Comparison of ENCODE assay signal across 9 mouse cellular contexts in genomic region chr2:43787141-43787540, GRCm38 (mm10). TPM values are rescaled to one million over a fixed set of nuclear protein-coding genes. Genes with fewer than 3 reads are reported as not detected.
DNase-seq lines count a peak whose midpoint lies in the region; ATAC-seq and TF ChIP-seq lines count a peak whose summit lies in the region.
"Had no signal": no experiment of that assay in that cellular context is flagged by ENCODE, and none has a peak within 500 bp of the region (broad histone marks: within the 10 kb centered on the region; RNA-seq: fewer than 3 reads in every experiment).

No protein-coding gene starts in this region.

- H3K9ac ChIP-seq in kidney, embryonic 15.5 days: no peak overlapping the region
- H3K9ac ChIP-seq in stomach, postnatal 0 days (ENCODE audit: low read length): no peak overlapping the region
- H3K9ac ChIP-seq: limb, embryonic 15.5 days had no signal

- no peak overlapping the region for H3K4me2 ChIP-seq in kidney, embryonic 15.5 days
- no peak overlapping the region for H3K4me2 ChIP-seq in stomach, postnatal 0 days (replicated peaks; ENCODE audit: low read depth)
- H3K4me2 ChIP-seq: limb, embryonic 15.5 days had no signal

- peak; percentile 76 for TF ChIP-seq CTCF in stomach, postnatal 0 days (IDR thresholded peaks at IDR 0.05; ENCODE audit: low read depth)

- H3K27me3 ChIP-seq in kidney, embryonic 15.5 days: peaks cover 17% of the 10 kb centered on the region; the same call in 1 of the 2 replicates
- no peaks in the 10 kb centered on the region for H3K27me3 ChIP-seq in stomach, postnatal 0 days (ENCODE audit: control insufficient read depth, insufficient read depth, low read length)

- no peak for DNase-seq in frontal cortex, postnatal 25 days (ENCODE audit: low spot score in 2 of 2)
- peak; percentile 29 for DNase-seq in thymus, postnatal 4 days
- DNase-seq in thymus, postnatal 10 days (ENCODE audit: low spot score in 2 of 2): no peak
- peak; percentile 5 for DNase-seq in fibroblast of lung, adult 2 months (ENCODE audit: low read depth)
- peak; percentile 34 for DNase-seq in mesoderm, embryonic 11.5 days (ENCODE audit: low read depth, low spot score)
- DNase-seq in stomach, postnatal 0 days (ENCODE audit: low spot score): peak; percentile 35

- WGBS in kidney, embryonic 15.5 days: 49% methylated on average over 12 of the region's 12 CpGs
- 44% methylated on average over 12 of the region's 12 CpGs for WGBS in stomach, postnatal 0 days

- no peak overlapping the region for H3K4me3 ChIP-seq in kidney, embryonic 15.5 days (replicated peaks)
- H3K4me3 ChIP-seq in stomach, postnatal 0 days (ENCODE audit: low read depth, low read length): no peak overlapping the region
- H3K4me3 ChIP-seq: limb, embryonic 15.5 days had no signal

- ATAC-seq in frontal cortex, adult (ENCODE audit: low TSS enrichment): peak; percentile 72
- peak; percentile 84 for ATAC-seq in kidney, embryonic 15.5 days (replicated peaks; ENCODE audit: low FRiP score)
- ATAC-seq in stomach, postnatal 0 days (ENCODE audit: low FRiP score, low TSS enrichment): no peak

- peaks cover 12% of the 10 kb centered on the region; the same call in 1 of the 2 replicates for H3K4me1 ChIP-seq in kidney, embryonic 15.5 days
- H3K4me1 ChIP-seq in stomach, postnatal 0 days (replicated peaks; ENCODE audit: control insufficient read depth, insufficient read depth): no peaks in the 10 kb centered on the region
- H3K4me1 ChIP-seq: limb, embryonic 15.5 days had no signal

- H3K9me3 ChIP-seq in kidney, embryonic 15.5 days (replicated peaks): no peaks in the 10 kb centered on the region
- H3K9me3 ChIP-seq in stomach, postnatal 0 days (ENCODE audit: control insufficient read depth, low read length): no peaks in the 10 kb centered on the region
- H3K9me3 ChIP-seq: limb, embryonic 15.5 days had no signal

- no peak for TF ChIP-seq EP300 in stomach, postnatal 0 days (optimal IDR thresholded peaks at IDR 0.05)

- no peak overlapping the region for H3K27ac ChIP-seq in kidney, embryonic 15.5 days
- H3K27ac ChIP-seq in stomach, postnatal 0 days (replicated peaks): no peak overlapping the region
- H3K27ac ChIP-seq: limb, embryonic 15.5 days had no signal

- no peaks in the 10 kb centered on the region for H3K36me3 ChIP-seq in kidney, embryonic 15.5 days
- H3K36me3 ChIP-seq in stomach, postnatal 0 days (ENCODE audit: control insufficient read depth, insufficient read depth, low read length): no peaks in the 10 kb centered on the region
- H3K36me3 ChIP-seq: limb, embryonic 15.5 days had no signal

RNA-seq across cellular contexts. Expression of gene Arhgap15, which starts 38.5 kb away (rescaled TPM):
- 0.89 and 1.1 TPM in 2 replicates for polyA plus RNA-seq in kidney, embryonic 15.5 days (2015; fragmentation: Nextera tagmentation; extraction: Ambion mirVana)
- polyA plus RNA-seq in stomach, postnatal 0 days (2015; fragmentation: Nextera tagmentation; extraction: Ambion mirVana): 0.93 and 0.98 TPM in 2 replicates

Comparison
In these comparisons a context has a peak if more than half of its experiments do, and no peak if none do; other contexts are left out.
1. DNase-seq: peak in thymus, postnatal 4 days (single experiment), fibroblast of lung, adult 2 months (single experiment), mesoderm, embryonic 11.5 days (single experiment) and stomach, postnatal 0 days (single experiment); none in frontal cortex, postnatal 25 days (0 of 2) and thymus, postnatal 10 days (0 of 2).